Mouse (Mus musculus): ENCODE results near the gene Klhl2. TPM values are rescaled to one million over a fixed set of nuclear protein-coding genes. Genes with fewer than 3 reads are reported as not detected.

Gene Klhl2
- polyA plus RNA-seq (2012; fragmentation: generic; extraction: Trizol): 1 to 10 TPM; 1.5 to 2.1 TPM

DNA sequence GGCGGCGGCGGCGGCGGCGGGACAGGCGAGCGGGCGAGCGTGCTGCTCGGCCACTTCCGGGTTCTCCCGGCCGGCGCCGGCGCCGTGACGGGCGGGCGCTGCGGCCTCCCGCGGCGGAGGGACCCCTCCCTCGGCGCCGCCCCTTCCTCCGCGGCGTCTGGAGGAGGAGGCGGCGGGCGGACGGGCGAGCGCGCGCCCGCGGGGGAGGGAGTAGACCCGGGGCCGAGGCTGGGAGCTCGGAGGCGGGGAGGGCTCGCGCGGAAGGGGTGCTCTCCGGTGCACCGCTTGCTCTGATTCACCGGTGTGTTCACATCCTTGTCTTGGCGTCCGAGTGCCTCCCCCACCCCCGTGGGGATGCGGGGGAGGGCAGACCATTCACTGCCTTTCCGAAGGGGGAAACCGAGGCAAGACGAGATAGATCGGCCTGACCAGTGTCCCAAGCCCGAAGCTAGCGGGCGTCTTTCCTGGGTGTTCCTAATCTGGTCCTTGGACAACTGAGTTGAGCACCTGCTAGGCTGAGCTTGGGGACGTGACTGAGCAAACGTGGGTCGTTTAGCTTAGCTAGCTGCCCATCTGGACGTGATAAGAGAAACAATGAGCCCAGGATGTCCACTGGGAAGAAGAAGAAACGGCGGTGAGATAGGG, at the start of gene Klhl2:
TSS of gene Klhl2 (minus strand) at position 121 of the 645 bp plus-strand sequence.

DNA sequence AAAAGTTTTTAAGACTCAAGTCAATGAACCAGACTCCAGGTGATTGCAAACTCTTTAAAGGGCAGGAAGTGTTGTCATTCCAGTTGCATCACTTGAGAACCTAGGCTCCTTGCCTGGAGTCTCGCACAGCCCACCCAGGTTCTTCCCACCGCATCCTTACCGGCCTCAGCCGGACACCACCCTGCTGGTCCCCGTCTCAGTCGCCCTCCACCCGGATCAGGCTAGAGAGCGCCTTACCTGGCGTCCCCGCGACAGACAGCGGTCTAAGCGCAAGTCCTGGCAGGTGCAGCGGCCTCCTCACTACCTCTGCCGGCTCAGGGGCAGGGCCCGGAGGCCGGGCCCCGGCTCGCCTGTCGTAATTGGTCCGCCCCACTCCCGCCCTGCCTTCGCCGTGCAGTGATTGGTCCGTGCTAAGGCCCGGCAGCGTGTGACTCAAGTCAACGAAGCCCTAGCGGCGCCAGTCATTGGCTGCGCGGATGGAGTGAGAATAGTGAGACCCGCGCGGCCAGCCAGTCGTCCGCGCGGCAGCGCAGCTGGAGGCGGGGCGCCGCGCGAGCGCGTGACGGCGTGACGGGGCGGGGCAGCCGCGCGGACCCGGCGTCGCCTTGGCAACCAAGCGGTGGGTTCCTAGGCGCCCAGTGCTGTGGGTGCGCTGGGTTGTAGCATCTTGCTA, 116.4 kb downstream of the Klhl2 start, which contains the start of gene Msmo1:
TSS of gene Msmo1 (minus strand) at position 522 of the 673 bp plus-strand sequence.

GRCm38 (mm10) chr8:64692651-64693201, 157.1 kb downstream of the Klhl2 start, which contains the start of gene Cpe:
Gene Cpe, minus strand, starts transcription at chr8:64693054.

Other genes starting within 250 kb of the Klhl2 start
- 100 to 1,000 TPM in 1 of 2 experiments, 10 to 100 TPM in 1; 22.1 to 445 TPM for gene Cpe, start 157.0 kb downstream of the Klhl2 start, polyA plus RNA-seq (2012; fragmentation: generic; extraction: Trizol)
- 10 to 100 TPM; 23.1 to 33.0 TPM for gene Msmo1, start 116.2 kb downstream of the Klhl2 start, polyA plus RNA-seq (2012; fragmentation: generic; extraction: Trizol)
- gene Tmem192, start 97.2 kb upstream of the Klhl2 start, polyA plus RNA-seq (2012; fragmentation: generic; extraction: Trizol): 10 to 100 TPM; 30.1 to 55.7 TPM
- not detected for gene Trim75, start 137.8 kb upstream of the Klhl2 start, polyA plus RNA-seq (2012; fragmentation: generic; extraction: Trizol)
- not detected for gene Trim61, start 168.5 kb upstream of the Klhl2 start, polyA plus RNA-seq (2012; fragmentation: generic; extraction: Trizol)
- gene Trim60, start 168.6 kb upstream of the Klhl2 start, polyA plus RNA-seq (2012; fragmentation: generic; extraction: Trizol): not detected
- not detected for gene Apela, start 187.3 kb upstream of the Klhl2 start, polyA plus RNA-seq (2012; fragmentation: generic; extraction: Trizol)
- not detected for gene Gm10663, start 225.0 kb upstream of the Klhl2 start, polyA plus RNA-seq (2012; fragmentation: generic; extraction: Trizol)

Data from C3H10T1/2 (cell line).